Mouse (Mus musculus) left cerebral cortex, adult 11 months (tissue): Measurements from ENCODE around the gene Arhgap8.
"Not testable (repeated sequence)": the region's sequence is repeated elsewhere in the genome, so short reads cannot be mapped to it uniquely, and the experiment has no call there.

ENCODE experiments used
- DNase-seq: peaks from one replicate; pipeline ENCODE4 v3.0.0; 2022; ENCODE audit warnings: low spot score

The Arhgap8 gene

DNA sequence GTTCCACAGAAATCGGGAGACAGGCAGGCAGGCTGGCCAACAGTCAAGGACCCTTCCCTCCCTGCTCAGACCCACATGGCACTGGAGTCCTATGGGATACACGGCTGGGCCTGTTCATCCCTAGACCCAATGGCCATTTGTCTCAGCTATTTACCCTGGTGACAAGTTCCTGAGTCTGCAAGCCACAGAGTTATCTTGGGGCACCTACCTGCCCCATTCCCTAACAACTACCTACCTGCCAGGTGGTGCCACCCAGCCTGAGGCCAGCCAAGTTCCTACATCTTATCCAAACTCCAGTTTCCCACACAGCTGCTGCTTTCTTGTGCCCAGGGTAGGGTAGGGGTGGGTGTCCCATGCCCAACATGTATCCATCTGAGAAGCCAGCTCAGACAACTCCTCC is 21.7 kb upstream of the Arhgap8 start:
- DNase-seq: no peak

DNA sequence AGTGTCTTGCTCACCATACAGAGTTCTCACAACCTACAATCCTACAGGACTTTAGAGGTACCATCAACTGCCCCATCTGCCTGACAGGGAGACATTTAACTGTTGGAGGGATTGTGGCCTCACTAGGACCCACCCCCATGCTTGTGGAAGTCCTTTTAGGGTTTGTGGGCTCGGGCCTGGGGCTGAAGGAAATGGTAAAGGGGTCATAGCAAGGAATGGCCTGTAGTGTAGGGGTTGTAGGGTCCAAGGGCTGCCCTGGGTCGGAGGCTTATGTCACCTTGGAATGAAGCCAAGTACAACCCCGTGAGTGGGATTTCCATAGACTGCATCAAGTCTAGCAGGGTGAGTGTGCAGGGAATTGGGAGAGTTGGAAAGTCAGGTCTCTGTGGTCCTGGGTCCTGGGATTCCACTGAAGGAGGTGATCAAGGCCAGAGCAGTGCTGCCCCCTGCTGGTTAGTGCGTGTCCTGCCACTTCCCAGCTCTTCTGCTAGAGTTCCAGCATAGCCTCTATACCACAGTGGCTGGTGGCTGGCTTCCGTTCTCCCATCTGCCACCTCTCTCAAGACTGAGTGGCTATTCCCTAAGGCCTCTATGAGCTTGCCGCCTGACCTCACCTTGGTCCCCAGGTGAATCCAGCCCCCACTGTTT is 19.6 kb upstream of the Arhgap8 start:
- DNase-seq: no peak

- DNase-seq: no peak
These were observed 17.9 kb upstream of the Arhgap8 start for GRCm38 (mm10) chr15:84701947-84702346.

- no peak for DNase-seq
These were observed 17.2 kb upstream of the Arhgap8 start for GRCm38 (mm10) chr15:84702391-84703345.

DNA sequence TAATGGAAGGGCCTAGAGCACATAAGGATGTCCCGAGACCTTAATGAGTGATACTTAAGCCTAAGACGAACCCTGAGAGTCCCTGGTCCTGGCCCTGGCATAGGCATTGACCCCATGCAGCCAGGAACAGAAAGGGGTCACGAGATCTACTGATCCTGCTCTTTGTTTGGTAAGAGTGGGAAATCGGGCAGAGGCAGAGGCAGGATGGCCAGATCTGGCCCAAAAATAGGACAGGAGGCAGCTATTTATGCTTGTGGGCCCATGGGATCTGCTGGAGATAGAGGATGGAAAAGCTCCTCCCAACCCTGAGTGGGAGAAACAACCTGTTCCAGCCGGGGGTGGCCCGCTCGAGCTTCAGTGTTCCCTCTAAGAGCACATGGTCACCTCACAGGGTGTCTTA is 15.9 kb upstream of the Arhgap8 start:
- no peak for DNase-seq

- no peak for DNase-seq
These were observed 14.4 kb upstream of the Arhgap8 start for GRCm38 (mm10) chr15:84705351-84705901.

- DNase-seq: no peak
These were observed 12.8 kb upstream of the Arhgap8 start for GRCm38 (mm10) chr15:84706983-84707619.

- no peak for DNase-seq
These were observed 7.1 kb upstream of the Arhgap8 start for GRCm38 (mm10) chr15:84712566-84713405.

DNA sequence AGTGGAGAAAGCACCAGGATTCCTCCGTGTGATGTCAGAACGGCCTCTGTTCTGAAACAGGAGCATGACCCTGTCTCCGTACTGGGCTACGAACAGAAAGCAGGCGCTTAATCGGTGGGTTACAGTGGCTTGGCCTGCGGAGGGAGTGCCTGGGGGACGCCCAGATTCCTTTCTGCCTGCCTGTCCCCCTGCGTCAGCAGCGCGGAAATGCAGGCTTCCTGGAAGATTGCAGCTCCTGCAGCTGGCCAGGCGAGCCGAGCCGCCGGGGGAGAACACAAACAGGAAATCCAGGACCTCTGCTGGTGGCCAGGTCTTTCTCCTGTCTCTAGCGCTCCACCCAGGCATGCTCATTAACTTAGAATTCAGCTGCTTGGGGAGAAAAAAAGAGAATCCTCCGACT is 5.1 kb upstream of the Arhgap8 start:
- no peak for DNase-seq

DNA sequence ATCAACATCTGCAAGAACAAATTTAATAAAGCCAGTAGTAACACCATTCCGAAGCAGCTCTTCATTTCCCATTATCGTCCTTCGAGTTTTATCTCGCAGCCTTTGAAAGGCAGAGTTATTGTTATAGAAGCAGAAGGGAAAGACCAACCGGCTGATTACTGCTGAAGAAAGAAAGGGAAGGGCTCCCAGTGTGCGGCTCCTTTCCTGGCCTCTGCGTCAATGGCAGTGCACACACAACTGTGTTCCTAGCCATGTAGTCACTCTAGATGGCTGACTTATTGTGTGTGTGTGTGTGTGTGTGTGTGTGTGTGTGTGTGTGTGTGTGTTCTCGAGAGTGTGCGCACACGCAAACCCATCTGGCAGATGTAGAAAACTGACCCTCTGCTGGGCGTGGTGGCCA is 4.7 kb upstream of the Arhgap8 start:
- no peak for DNase-seq

DNA sequence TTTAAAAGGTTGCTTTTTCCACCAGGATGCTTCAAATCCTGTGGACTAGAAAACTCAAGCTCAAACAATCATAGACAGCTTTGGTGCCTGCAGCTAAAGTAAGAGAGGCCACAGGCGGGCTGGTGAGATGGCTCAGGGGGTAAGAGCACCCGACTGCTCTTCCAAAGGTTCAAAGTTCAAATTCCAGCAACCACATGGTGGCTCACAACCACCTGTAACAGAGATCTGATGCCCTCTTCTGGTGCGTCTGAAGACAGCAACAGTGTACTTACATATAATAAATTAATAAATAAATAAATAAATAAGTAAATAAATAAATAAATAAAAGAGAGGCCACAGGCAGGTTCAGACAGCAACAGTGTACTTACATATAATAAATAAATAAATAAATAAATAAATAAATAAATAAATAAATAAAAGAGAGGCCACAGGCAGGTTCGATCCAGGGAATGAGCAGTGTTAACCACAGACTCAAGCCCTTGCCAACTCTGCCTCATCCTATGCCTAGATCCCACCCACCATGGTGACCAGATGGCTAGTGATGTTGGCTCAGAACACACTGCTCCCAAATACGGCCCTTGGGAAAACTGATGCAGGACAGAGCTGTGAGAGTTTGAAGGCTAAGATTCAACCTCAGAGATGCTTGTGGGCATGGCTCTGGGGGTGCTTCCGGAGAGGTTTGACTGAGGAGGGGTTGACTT is 2.1 kb upstream of the Arhgap8 start:
- DNase-seq: not testable (repeated sequence)

DNA sequence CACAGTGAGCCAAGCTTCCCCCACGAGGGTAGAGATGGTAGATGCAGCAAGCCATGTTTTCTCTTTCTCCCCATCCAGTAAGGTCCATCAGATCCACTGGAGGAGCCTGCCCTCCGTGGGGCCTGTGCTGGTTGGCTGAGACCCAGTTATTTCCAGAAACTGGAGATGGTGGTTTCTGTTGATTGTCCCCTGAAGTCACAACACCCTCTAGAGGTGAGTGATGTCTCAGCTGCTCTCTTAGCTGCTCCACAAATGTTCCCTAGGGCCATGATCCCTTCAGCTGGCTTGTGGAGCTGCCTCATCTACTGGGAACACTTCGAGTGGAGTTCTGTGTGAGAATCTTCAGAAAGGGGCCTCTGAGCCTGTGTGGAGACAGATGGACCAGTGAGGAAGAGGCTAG is 1.1 kb upstream of the Arhgap8 start:
- no peak for DNase-seq

DNA sequence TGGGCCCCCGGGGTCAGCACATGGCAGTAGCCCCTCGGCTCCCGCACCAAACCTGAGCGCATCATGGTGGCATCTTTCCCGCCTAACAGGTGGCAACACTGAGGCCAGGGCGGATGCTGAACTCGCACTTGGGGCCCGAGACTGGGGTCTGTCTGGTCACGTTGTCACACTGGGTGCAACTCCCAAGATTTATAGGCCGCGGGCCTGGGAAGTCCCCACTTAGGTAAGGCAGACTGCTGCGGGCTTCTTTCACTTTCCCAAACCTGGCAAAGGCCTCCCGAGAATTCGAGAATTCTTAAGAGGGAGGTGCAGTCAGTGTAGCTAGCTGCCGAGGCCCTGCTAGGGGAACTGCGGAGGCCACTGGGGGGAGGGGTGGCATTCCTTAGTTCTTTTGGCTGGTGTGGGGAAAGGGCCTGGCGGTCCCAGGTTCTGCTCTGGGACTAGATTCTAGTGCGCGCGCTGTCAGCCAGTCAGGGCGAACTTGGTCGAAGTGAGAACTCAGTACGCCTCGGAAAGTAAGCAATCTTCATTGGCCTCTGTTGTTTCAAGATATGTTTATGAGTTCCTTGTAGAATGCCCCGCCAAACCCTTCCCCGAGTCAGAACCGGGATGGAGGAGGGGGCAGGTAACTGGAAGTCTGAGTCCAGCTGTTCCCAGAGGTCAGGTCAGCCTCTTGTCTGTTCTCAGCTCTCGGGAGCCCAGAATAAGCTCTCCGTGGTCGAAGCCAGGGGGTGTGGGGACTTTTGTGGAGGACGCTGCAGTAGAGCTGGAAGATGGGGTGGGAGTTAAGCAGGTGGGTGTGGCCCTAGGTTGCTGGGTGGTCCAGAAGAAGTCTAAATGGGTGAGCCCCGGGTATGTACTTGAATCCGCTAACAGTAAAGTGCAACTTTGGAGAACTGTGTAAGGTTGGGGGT is 696 bp downstream of the Arhgap8 start:
- no peak for DNase-seq

- DNase-seq: not testable (repeated sequence)
These were observed 3.8 kb downstream of the Arhgap8 start for GRCm38 (mm10) chr15:84723656-84724055.

- no peak for DNase-seq
These were observed 4.3 kb downstream of the Arhgap8 start for GRCm38 (mm10) chr15:84724199-84724598.

DNA sequence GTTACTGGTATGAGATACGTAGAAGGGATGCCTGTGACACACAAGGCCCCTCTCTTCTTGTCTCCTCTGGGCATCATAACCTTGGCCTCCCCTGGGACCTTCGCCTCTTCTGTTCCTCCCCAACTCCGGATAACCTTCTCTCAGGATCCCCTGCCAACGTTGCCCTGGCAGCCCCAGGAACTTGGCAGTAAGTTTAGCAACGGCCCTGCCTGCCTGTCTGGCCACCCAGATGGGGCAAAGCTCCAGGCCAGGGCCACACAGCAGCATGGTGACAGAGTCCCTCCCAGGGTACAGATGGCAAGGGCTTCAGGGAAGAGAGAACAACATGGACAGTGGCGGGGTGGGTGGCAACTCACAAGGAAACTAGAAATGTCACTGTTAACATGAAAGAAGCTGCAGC is 9.8 kb downstream of the Arhgap8 start:
- DNase-seq: no peak

DNA sequence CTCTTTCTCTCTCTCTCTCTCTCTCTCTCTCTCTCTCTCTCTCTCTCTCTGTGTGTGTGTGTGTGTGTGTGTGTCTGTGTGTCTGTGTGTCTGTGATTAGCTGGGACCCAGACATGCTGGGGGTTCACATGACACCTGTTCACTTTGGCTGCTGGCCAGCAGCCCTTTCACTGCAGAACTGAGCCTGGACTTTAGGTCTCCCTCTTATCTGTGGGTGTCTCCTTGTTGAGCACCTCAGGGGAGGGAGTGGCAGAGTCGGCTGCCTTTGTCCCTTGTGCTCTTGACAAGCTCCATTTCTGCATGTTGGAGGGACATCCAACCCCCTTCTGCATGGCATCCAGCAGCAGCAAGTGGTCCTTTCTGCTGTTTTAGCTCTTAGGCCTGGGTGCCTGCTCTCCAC is 11.0 kb downstream of the Arhgap8 start:
- no peak for DNase-seq

GRCm38 (mm10) chr15:84731676-84732424 is 12.0 kb downstream of the Arhgap8 start:
- DNase-seq: no peak

DNA sequence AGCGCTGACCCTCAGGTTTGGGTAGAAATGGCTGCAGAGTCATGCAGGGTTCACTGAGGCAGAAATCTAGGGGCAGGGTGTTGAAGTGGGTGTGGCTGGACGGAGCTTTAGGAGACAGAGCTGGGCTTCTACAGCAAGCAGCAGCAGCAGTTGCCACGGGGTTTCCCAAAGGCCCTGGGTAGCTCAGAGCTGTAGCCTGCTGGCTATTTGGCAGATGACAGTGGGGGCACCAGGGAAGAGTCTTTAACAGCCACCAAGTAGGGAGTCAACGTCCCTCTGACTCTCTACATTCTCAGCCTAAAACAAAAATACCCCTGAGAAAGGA is 12.5 kb downstream of the Arhgap8 start:
- DNase-seq: no peak
